Comparison of ENCODE assay signal across 15 mouse cellular contexts in genomic region chr19:23374941-23375656, GRCm38 (mm10).
DNase-seq lines count a peak whose midpoint lies in the region; ATAC-seq and TF ChIP-seq lines count a peak whose summit lies in the region.
"Had no signal": no experiment of that assay in that cellular context is flagged by ENCODE, and none has a peak within 500 bp of the region (broad histone marks: within the 10 kb centered on the region; RNA-seq: fewer than 3 reads in every experiment).

No protein-coding gene starts in this region.

- no peak for TF ChIP-seq CTCF in gastrocnemius, adult 2 months (IDR thresholded peaks at IDR 0.05)

- no peaks in the 10 kb centered on the region for H3K36me3 ChIP-seq in kidney, embryonic 15.5 days
- H3K36me3 ChIP-seq: embryonic facial prominence, embryonic 15.5 days; heart, embryonic 13.5 days; midbrain, embryonic 15.5 days had no signal

- ATAC-seq in kidney, embryonic 15.5 days (replicated peaks; ENCODE audit: low FRiP score), result no peak
- ATAC-seq: lung, postnatal 0 days; midbrain, embryonic 15.5 days had no signal

- no peak overlapping the region for H3K9ac ChIP-seq in kidney, embryonic 15.5 days
- H3K9ac ChIP-seq: embryonic facial prominence, embryonic 15.5 days; heart, embryonic 13.5 days; hindbrain, embryonic 14.5 days; midbrain, embryonic 15.5 days had no signal

- no peak overlapping the region for H3K27ac ChIP-seq in gastrocnemius, adult 2 months
- no peak overlapping the region for H3K27ac ChIP-seq in kidney, embryonic 15.5 days
- H3K27ac ChIP-seq: embryonic facial prominence, embryonic 15.5 days; heart, embryonic 13.5 days; hindbrain, embryonic 14.5 days; midbrain, embryonic 15.5 days had no signal

- no peaks in the 10 kb centered on the region; the same call in 1 of the 2 replicates for H3K27me3 ChIP-seq in kidney, embryonic 15.5 days
- H3K27me3 ChIP-seq: embryonic facial prominence, embryonic 15.5 days; heart, embryonic 13.5 days; midbrain, embryonic 15.5 days had no signal

- peaks cover 8% of the 10 kb centered on the region; the same call in 1 of the 2 replicates for H3K4me1 ChIP-seq in kidney, embryonic 15.5 days

- no peak overlapping the region for H3K4me3 ChIP-seq in gastrocnemius, adult 2 months
- H3K4me3 ChIP-seq in kidney, embryonic 15.5 days (replicated peaks), result no peak overlapping the region
- H3K4me3 ChIP-seq: embryonic facial prominence, embryonic 15.5 days; heart, embryonic 13.5 days; midbrain, embryonic 15.5 days had no signal

- no peaks in the 10 kb centered on the region for H3K9me3 ChIP-seq in kidney, embryonic 15.5 days (replicated peaks)
- H3K9me3 ChIP-seq: embryonic facial prominence, embryonic 15.5 days; heart, embryonic 13.5 days; midbrain, embryonic 15.5 days had no signal

- no peak overlapping the region for H3K4me2 ChIP-seq in kidney, embryonic 15.5 days
- H3K4me2 ChIP-seq: embryonic facial prominence, embryonic 15.5 days; heart, embryonic 13.5 days; hindbrain, embryonic 14.5 days; midbrain, embryonic 15.5 days had no signal

- WGBS in kidney, embryonic 15.5 days, result 87% methylated on average over 7 of the region's 7 CpGs

- intact Hi-C loops in gastrocnemius, adult 2 months (cut with DNase I), result no loop called here

- peak; percentile 22 for DNase-seq in gastrocnemius, adult 2 months
- no peak for DNase-seq in gastrocnemius, adult 18-20 months (ENCODE audit: low spot score)
- DNase-seq in 416B (ENCODE audit: low read depth), result peak; percentile 96
- peak; percentile 37 for DNase-seq in adrenal gland, postnatal 14 days
- peak; percentile 95 for DNase-seq in cerebellum, adult 9-11 months
- DNase-seq in kidney, postnatal 25 days, result no peak
- DNase-seq in urinary bladder, adult 18-20 months (ENCODE audit: low spot score in 2 of 2), result no peak
- DNase-seq: kidney, adult 9 months; layer of hippocampus, postnatal 36 days had no signal

Comparison
In these comparisons a context has a peak if more than half of its experiments do, and no peak if none do; other contexts are left out.
1. DNase-seq: peak in gastrocnemius, adult 2 months (single experiment), 416B (single experiment), adrenal gland, postnatal 14 days (single experiment) and cerebellum, adult 9-11 months (single experiment); none in gastrocnemius, adult 18-20 months (single experiment), kidney, postnatal 25 days (0 of 2) and urinary bladder, adult 18-20 months (0 of 2).